Mouse (Mus musculus) heart, embryonic 15.5 days (tissue): Measurements from ENCODE around the gene Kcnh7. TPM values are rescaled to one million over a fixed set of nuclear protein-coding genes. Genes with fewer than 3 reads are reported as not detected.

Experiments
- ATAC-seq: fragments of 200-750 bp; cut with Nextera tagmentation; replicated peaks from 2 replicates; pipeline ENCODE4 v1.8.0; 2017; ENCODE audit warnings: low read depth, moderate TSS enrichment; ENCODE audit not compliant: insufficient number of reproducible peaks, insufficient read depth, low FRiP score
- H3K27ac ChIP-seq: fragments of 300-500 bp; sonication (generic); 2 replicates; pipeline ENCODE4 v1.5.1; 2015; ENCODE audit warnings: mild to moderate bottlenecking, inconsistent platforms
- H3K27me3 ChIP-seq: fragments of 300-500 bp; sonication (generic); 2 replicates; pipeline ENCODE4 v1.6.1; 2015; ENCODE audit warnings: inconsistent platforms
- H3K36me3 ChIP-seq: fragments of 300-500 bp; sonication (generic); 2 replicates; pipeline ENCODE4 v1.6.1; 2015; ENCODE audit warnings: mild to moderate bottlenecking, inconsistent platforms
- H3K4me1 ChIP-seq: fragments of 300-500 bp; sonication (generic); replicated peaks from 2 replicates; pipeline ENCODE4 v1.6.1; 2015; ENCODE audit warnings: inconsistent platforms
- H3K4me2 ChIP-seq: fragments of 300-500 bp; sonication (generic); 2 replicates; pipeline ENCODE4 v1.6.1; 2015; ENCODE audit warnings: inconsistent platforms, mild to moderate bottlenecking, moderate library complexity
- H3K4me3 ChIP-seq: fragments of 300-500 bp; sonication (generic); 2 replicates; pipeline ENCODE4 v1.5.1; 2015; ENCODE audit warnings: mild to moderate bottlenecking, inconsistent platforms
- H3K9ac ChIP-seq: fragments of 300-500 bp; sonication (generic); 2 replicates; pipeline ENCODE4 v1.6.1; 2015; ENCODE audit warnings: mild to moderate bottlenecking, inconsistent platforms
- H3K9me3 ChIP-seq: fragments of 300-500 bp; sonication (generic); replicated peaks from 2 replicates; pipeline ENCODE4 v1.6.1; 2016; ENCODE audit warnings: inconsistent platforms
- WGBS: fragments of 180-500 bp; shearing (Covaris S2); methylation state at CpG from one replicate; pipeline ENCODE4 v1.1.7; 2015; ENCODE audit warnings: mixed read lengths; 5-methylcytosine and 5-hydroxymethylcytosine counted together
- polyA plus RNA-seq: library from polyadenylated mRNA; unstranded; fragments of >200 nt; fragmentation: Nextera tagmentation; extraction: Ambion mirVana; gene quantifications from 2 replicates; pipeline ENCODE4 v1.2.1, GENCODE M21; 2015

The Kcnh7 gene
- polyA plus RNA-seq, 1 experiment from 2014 or later, result 2.5 TPM

GRCm38 (mm10) chr2:62664135-62664670 is 519.9 kb downstream of the Kcnh7 start, which contains the start of gene Gca:
TSS of gene Gca (plus strand) at chr2:62664285.
- peak within 1 kb of the TSS; percentile 17; the same call in 1 of the 2 replicates for H3K27ac ChIP-seq

GRCm38 (mm10) chr2:62662560-62662959 is 521.5 kb downstream of the Kcnh7 start:
- WGBS, result 85% methylated on average over 3 of the region's 3 CpGs
- Histone ChIP-seq H3K36me3 (no peaks in the 10 kb centered on the region), H3K9me3 (no peaks in the 10 kb centered on the region), H3K27me3 (no peaks in the 10 kb centered on the region), H3K4me3 (no peak overlapping the region), H3K27ac (no peak overlapping the region), H3K9ac (no peak overlapping the region), H3K4me1 (0 out of 2 replicates have a peak, but pooled peaks cover 2% of the 10 kb centered on the region), H3K4me2 (no peak overlapping the region)
- ATAC-seq, result no peak

More at GRCm38 (mm10) chr2:62664135-62664670, 519.9 kb downstream of the Kcnh7 start, which contains the start of gene Gca:
- no peaks in the 10 kb centered on the region for H3K9me3 ChIP-seq
- peak; percentile 94 for ATAC-seq
- WGBS, result under 1% methylated on average over 43 of the region's 43 CpGs
- no peaks in the 10 kb centered on the region for H3K36me3 ChIP-seq
- H3K4me1 ChIP-seq, result 0 out of 2 replicates have a peak, but pooled peaks cover 2% of the 10 kb centered on the region
- H3K27me3 ChIP-seq, result no peaks in the 10 kb centered on the region
- H3K4me2 ChIP-seq, result peak within 1 kb of the TSS; percentile 70
- H3K9ac ChIP-seq, result peak within 1 kb of the TSS; percentile 54
- H3K4me3 ChIP-seq, result peak within 1 kb of the TSS; percentile 58

GRCm38 (mm10) chr2:62660565-62660964 is 523.5 kb downstream of the Kcnh7 start:
- WGBS, result 52% methylated on average over 6 of the region's 6 CpGs
- Histone ChIP-seq H3K4me3 (no peak overlapping the region), H3K27me3 (no peaks in the 10 kb centered on the region), H3K9me3 (no peaks in the 10 kb centered on the region), H3K4me2 (no peak overlapping the region), H3K9ac (no peak overlapping the region), H3K4me1 (0 out of 2 replicates have a peak, but pooled peaks cover 2% of the 10 kb centered on the region), H3K27ac (no peak overlapping the region), H3K36me3 (no peaks in the 10 kb centered on the region)
- no peak for ATAC-seq

GRCm38 (mm10) chr2:62656072-62656471 is 528.0 kb downstream of the Kcnh7 start:
- no peak overlapping the region for H3K9ac ChIP-seq
- no peak overlapping the region for H3K27ac ChIP-seq
- no peaks in the 10 kb centered on the region for H3K4me1 ChIP-seq
- no peak for ATAC-seq
- no peak overlapping the region for H3K4me2 ChIP-seq
- H3K27me3 ChIP-seq, result no peaks in the 10 kb centered on the region
- no peaks in the 10 kb centered on the region for H3K9me3 ChIP-seq
- H3K36me3 ChIP-seq, result no peaks in the 10 kb centered on the region
- no peak overlapping the region for H3K4me3 ChIP-seq
- 72% methylated on average over 1 of the region's 1 CpGs for WGBS

- ATAC-seq, result no peak
- no peaks in the 10 kb centered on the region for H3K9me3 ChIP-seq
- no peak overlapping the region for H3K27ac ChIP-seq
- 35% methylated on average over 7 of the region's 7 CpGs for WGBS
- no peaks in the 10 kb centered on the region for H3K4me1 ChIP-seq
- H3K9ac ChIP-seq, result no peak overlapping the region
- no peak overlapping the region for H3K4me2 ChIP-seq
- H3K4me3 ChIP-seq, result no peak overlapping the region
- H3K36me3 ChIP-seq, result no peaks in the 10 kb centered on the region
- H3K27me3 ChIP-seq, result no peaks in the 10 kb centered on the region
Measured at GRCm38 (mm10) chr2:62654519-62655338, 529.4 kb downstream of the Kcnh7 start.

- H3K4me3 ChIP-seq, result no peak overlapping the region
- no peaks in the 10 kb centered on the region for H3K36me3 ChIP-seq
- H3K4me1 ChIP-seq, result no peaks in the 10 kb centered on the region
- 78% methylated on average over 4 of the region's 4 CpGs for whole genome bisulfite sequencing
- no peaks in the 10 kb centered on the region for H3K9me3 ChIP-seq
- no peak for ATAC-seq
- H3K4me2 ChIP-seq, result no peak overlapping the region
- no peak overlapping the region for H3K27ac ChIP-seq
- no peak overlapping the region for H3K9ac ChIP-seq
- no peaks in the 10 kb centered on the region for H3K27me3 ChIP-seq
Measured at GRCm38 (mm10) chr2:62652466-62652865, 531.6 kb downstream of the Kcnh7 start.

- Histone ChIP-seq H3K4me2 (no peak overlapping the region), H3K9ac (no peak overlapping the region), H3K27ac (no peak overlapping the region), H3K36me3 (no peaks in the 10 kb centered on the region), H3K4me1 (no peaks in the 10 kb centered on the region), H3K27me3 (no peaks in the 10 kb centered on the region), H3K4me3 (no peak overlapping the region), H3K9me3 (no peaks in the 10 kb centered on the region)
- 51% methylated on average over 4 of the region's 4 CpGs for WGBS
- no peak for ATAC-seq
Measured at GRCm38 (mm10) chr2:62651890-62652289, 532.2 kb downstream of the Kcnh7 start.

GRCm38 (mm10) chr2:62646671-62647289 is 537.3 kb downstream of the Kcnh7 start:
- WGBS, result 32% methylated on average over 6 of the region's 6 CpGs

GRCm38 (mm10) chr2:62646014-62646645 is 538.0 kb downstream of the Kcnh7 start, which contains the start of gene Ifih1:
TSS of gene Ifih1 (minus strand) at chr2:62646255.
- Histone ChIP-seq H3K27ac (peak within 1 kb of the TSS; percentile 81), H3K4me1 (0 out of 2 replicates have a peak, but pooled peaks cover 9% of the 10 kb centered on the region), H3K27me3 (no peaks in the 10 kb centered on the region), H3K36me3 (no peaks in the 10 kb centered on the region), H3K9me3 (no peaks in the 10 kb centered on the region), H3K4me2 (peak within 1 kb of the TSS; percentile 65), H3K4me3 (peak within 1 kb of the TSS; percentile 72), H3K9ac (peak within 1 kb of the TSS; percentile 67)
- under 1% methylated on average over 30 of the region's 30 CpGs for WGBS
- ATAC-seq, result peak; percentile 88; the same call in 1 of the 2 replicates

More at GRCm38 (mm10) chr2:62646671-62647289, 537.3 kb downstream of the Kcnh7 start:
- H3K36me3 ChIP-seq, result no peaks in the 10 kb centered on the region
- 0 out of 2 replicates have a peak, but pooled peaks cover 9% of the 10 kb centered on the region for H3K4me1 ChIP-seq
- H3K9me3 ChIP-seq, result no peaks in the 10 kb centered on the region
- H3K4me2 ChIP-seq, result peak overlapping the region; percentile 65
- peak overlapping the region; percentile 81; the same call in 1 of the 2 replicates for H3K27ac ChIP-seq
- H3K9ac ChIP-seq, result 0 out of 2 replicates have a peak overlapping the region, but pooled peaks have one; percentile 67
- no peak for ATAC-seq
- peak overlapping the region; percentile 72 for H3K4me3 ChIP-seq
- no peaks in the 10 kb centered on the region for H3K27me3 ChIP-seq

- peak overlapping the region; percentile 65 for H3K4me2 ChIP-seq
- peak overlapping the region; percentile 81; the same call in 1 of the 2 replicates for H3K27ac ChIP-seq
- H3K27me3 ChIP-seq, result no peaks in the 10 kb centered on the region
- 38% methylated on average over 12 of the region's 12 CpGs for WGBS
- no peaks in the 10 kb centered on the region for H3K9me3 ChIP-seq
- peak overlapping the region; percentile 67; the same call in 1 of the 2 replicates for H3K9ac ChIP-seq
- H3K4me3 ChIP-seq, result peak overlapping the region; percentile 72
- H3K4me1 ChIP-seq, result 0 out of 2 replicates have a peak, but pooled peaks cover 9% of the 10 kb centered on the region
- H3K36me3 ChIP-seq, result no peaks in the 10 kb centered on the region
- 0 out of 2 replicates have a peak, but pooled peaks have one; percentile 35 for ATAC-seq
Measured at GRCm38 (mm10) chr2:62645475-62645874, 538.6 kb downstream of the Kcnh7 start.
